Mouse (Mus musculus) forebrain, embryonic 12.5 days (tissue): ENCODE measurements around the gene Gm8994. TPM values are rescaled to one million over a fixed set of nuclear protein-coding genes. Genes with fewer than 3 reads are reported as not detected.

ENCODE experiments used
- ATAC-seq: fragments of 200-750 bp; cut with Nextera tagmentation; 2 replicates; pipeline ENCODE4 v1.8.0; 2017; ENCODE audit warnings: moderate TSS enrichment; ENCODE audit not compliant: low FRiP score
- H3K27ac ChIP-seq: fragments of 300-500 bp; sonication (generic); 2 replicates; pipeline ENCODE4 v1.5.1; 2016; ENCODE audit warnings: mild to moderate bottlenecking
- H3K27me3 ChIP-seq: fragments of 300-500 bp; sonication (generic); 2 replicates; pipeline ENCODE4 v1.6.1; 2016; ENCODE audit warnings: mild to moderate bottlenecking
- H3K36me3 ChIP-seq: fragments of 300-500 bp; sonication (generic); replicated peaks from 2 replicates; pipeline ENCODE4 v1.6.1; 2016; ENCODE audit warnings: mild to moderate bottlenecking
- H3K4me1 ChIP-seq: fragments of 300-500 bp; sonication (generic); 2 replicates; pipeline ENCODE4 v1.6.1; 2016
- H3K4me2 ChIP-seq: fragments of 300-500 bp; sonication (generic); 2 replicates; pipeline ENCODE4 v1.6.1; 2016; ENCODE audit warnings: mild to moderate bottlenecking, moderate library complexity
- H3K4me3 ChIP-seq: fragments of 300-500 bp; sonication (generic); replicated peaks from 2 replicates; pipeline ENCODE4 v1.5.1; 2016; ENCODE audit warnings: mild to moderate bottlenecking
- H3K9ac ChIP-seq: fragments of 300-500 bp; sonication (generic); 2 replicates; pipeline ENCODE4 v1.6.1; 2016; ENCODE audit warnings: mild to moderate bottlenecking
- H3K9me3 ChIP-seq: fragments of 300-500 bp; sonication (generic); 2 replicates; pipeline ENCODE4 v1.6.1; 2016
- whole genome bisulfite sequencing: fragments of 180-500 bp; shearing (Covaris S2); methylation state at CpG from one replicate; pipeline ENCODE4 v1.1.7; 2016; 5-methylcytosine and 5-hydroxymethylcytosine counted together
- polyA plus RNA-seq: library from polyadenylated mRNA; unstranded; fragments of >200 nt; fragmentation: Nextera tagmentation; extraction: Ambion mirVana; gene quantifications from 2 replicates; pipeline ENCODE4 v1.2.1, GENCODE M21; 2016

Gm8994 gene
- polyA plus RNA-seq, 1 experiment from 2014 or later, result not detected

GRCm38 (mm10) chr6:136364430-136365098 lies 37.2 kb downstream of the Gm8994 start:
- ATAC-seq, result no peak
- H3K4me1 ChIP-seq, result no peaks in the 10 kb centered on the region
- no peak overlapping the region for H3K9ac ChIP-seq
- 88% methylated on average over 12 of the region's 12 CpGs for WGBS
- no peak overlapping the region for H3K4me3 ChIP-seq
- no peaks in the 10 kb centered on the region for H3K36me3 ChIP-seq
- no peak overlapping the region for H3K4me2 ChIP-seq
- H3K27me3 ChIP-seq, result no peaks in the 10 kb centered on the region
- H3K9me3 ChIP-seq, result no peaks in the 10 kb centered on the region
- no peak overlapping the region for H3K27ac ChIP-seq

GRCm38 (mm10) chr6:136376097-136376496 lies 48.8 kb downstream of the Gm8994 start:
- Histone ChIP-seq H3K9me3 (no peaks in the 10 kb centered on the region), H3K27me3 (no peaks in the 10 kb centered on the region), H3K36me3 (no peaks in the 10 kb centered on the region), H3K4me2 (no peak overlapping the region), H3K4me3 (no peak overlapping the region), H3K9ac (no peak overlapping the region), H3K4me1 (no peaks in the 10 kb centered on the region), H3K27ac (no peak overlapping the region)
- ATAC-seq, result no peak

Other genes with a start within 250 kb of the Gm8994 start
- 7.3 and 9.5 TPM in 2 replicates for gene Grin2b, start 154.0 kb upstream of the Gm8994 start, polyA plus RNA-seq
- not detected in 2 replicates for gene E330021D16Rik, start 88.0 kb downstream of the Gm8994 start, polyA plus RNA-seq
- gene Atf7ip, start 178.6 kb downstream of the Gm8994 start, polyA plus RNA-seq, result 63.2 and 72.4 TPM in 2 replicates